18 mouse cellular contexts compared by ENCODE assay signal in the genomic region with DNA sequence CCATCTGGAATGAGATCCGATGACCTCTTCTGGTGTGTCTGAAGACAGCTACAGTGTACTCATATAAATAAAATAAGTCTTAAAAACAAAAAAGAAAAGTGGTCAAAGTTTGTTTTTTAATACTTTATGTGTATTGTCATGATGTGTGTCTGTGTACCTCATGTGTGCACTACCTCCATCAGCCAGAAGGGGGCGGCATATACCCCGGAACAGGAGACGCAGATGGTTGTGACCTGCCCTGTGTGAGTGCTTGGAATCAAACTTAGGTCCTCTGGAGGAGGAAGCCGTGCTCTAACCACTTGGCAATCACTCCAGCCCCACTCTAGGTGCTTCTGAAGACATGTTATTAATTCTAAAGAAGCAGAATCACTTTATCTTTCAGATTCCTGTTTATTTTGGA. TPM values are rescaled to one million over a fixed set of nuclear protein-coding genes. Genes with fewer than 3 reads are reported as not detected.
DNase-seq lines count a peak whose midpoint lies in the region; TF ChIP-seq lines count a peak whose summit lies in the region.
"Had no signal": no experiment of that assay in that cellular context is flagged by ENCODE, and none has a peak within 500 bp of the region (broad histone marks: within the 10 kb centered on the region; RNA-seq: fewer than 3 reads in every experiment).

No protein-coding gene starts in this region.

- DNase-seq in gastrocnemius, adult 2 months, result no peak
- DNase-seq in gastrocnemius, adult 18-20 months (ENCODE audit: low spot score), result no peak
- DNase-seq in left cerebral cortex, adult 2 months (ENCODE audit: extremely low spot score in 1 of 2, low spot score in 2 of 2), result no peak
- no peak for DNase-seq in left cerebral cortex, adult 18-20 months (ENCODE audit: low spot score in 2 of 2)
- DNase-seq in thymus, postnatal 4 days, result peak; percentile 10
- no peak for DNase-seq in thymus, postnatal 0 days (ENCODE audit: low spot score)
- peak; percentile 51 for DNase-seq in testis, postnatal 10 days (ENCODE audit: low spot score)
- no peak for DNase-seq in cerebellum, postnatal 25 days
- DNase-seq: midbrain, embryonic 14.5 days; spleen, adult 18-20 months had no signal

- no peak overlapping the region for H3K4me3 ChIP-seq in gastrocnemius, adult 2 months
- H3K4me3 ChIP-seq in left cerebral cortex, adult 2 months, result no peak overlapping the region
- H3K4me3 ChIP-seq: forebrain, embryonic 12.5 days; limb, embryonic 13.5 days; stomach, embryonic 15.5 days had no signal

- no peak overlapping the region for H3K27ac ChIP-seq in gastrocnemius, adult 2 months
- no peak overlapping the region for H3K27ac ChIP-seq in left cerebral cortex, adult 2 months
- H3K27ac ChIP-seq: forebrain, embryonic 12.5 days; limb, embryonic 13.5 days; stomach, embryonic 15.5 days had no signal

- peak; percentile 20; the same call in 1 of the 2 replicates for TF ChIP-seq CTCF in gastrocnemius, adult 2 months (IDR thresholded peaks at IDR 0.05)
- peak; percentile 25 for TF ChIP-seq CTCF in left cerebral cortex, adult 2 months (IDR thresholded peaks at IDR 0.05)

- intact Hi-C loops in gastrocnemius, adult 2 months (cut with DNase I), result no loop called here
- intact Hi-C loops in left cerebral cortex, adult 2 months (cut with DNase I), result no loop called here

RNA-seq across cellular contexts. Expression of a gene that starts 58.6 kb away (rescaled TPM):
- under 1 TPM in 1 of 2 experiments, not detected in 1; 0.10 TPM for total RNA-seq in gastrocnemius, adult 2 months (2021)
- total RNA-seq in gastrocnemius, adult 18-20 months (2021), result under 1 TPM; 0.09 TPM
- total RNA-seq in left cerebral cortex, adult 2 months (2021), result 1 to 10 TPM; 2.6 to 3.0 TPM
- 1 to 10 TPM; 1.9 to 2.0 TPM for total RNA-seq in left cerebral cortex, adult 18-20 months (2021)
- not detected in 2 replicates for polyA plus RNA-seq in thymus, postnatal 0 days (2015; fragmentation: Nextera tagmentation; extraction: Ambion mirVana)
- total RNA-seq: CH12.LX; gastrocnemius, postnatal 4 days; heart, postnatal 25 days; megakaryocyte, adult 5-6 weeks had no signal
- polyA plus RNA-seq: heart, embryonic 11.5 days had no signal

Comparison
In these comparisons a context has a peak if more than half of its experiments do, and no peak if none do; other contexts are left out.
1. DNase-seq: peak in thymus, postnatal 4 days (single experiment) and testis, postnatal 10 days (single experiment); none in gastrocnemius, adult 2 months (single experiment), gastrocnemius, adult 18-20 months (single experiment), left cerebral cortex, adult 2 months (0 of 2), left cerebral cortex, adult 18-20 months (0 of 2), thymus, postnatal 0 days (single experiment) and cerebellum, postnatal 25 days (0 of 2).